ENCODE assay signal across 8 mouse cellular contexts in genomic region chr12:70346139-70347026, GRCm38 (mm10). TPM values are rescaled to one million over a fixed set of nuclear protein-coding genes. Genes with fewer than 3 reads are reported as not detected.
DNase-seq lines count a peak whose midpoint lies in the region; ATAC-seq lines count a peak whose summit lies in the region.

No protein-coding gene starts in this region.

- intact Hi-C loops in heart, postnatal 14 days (cut with DNase I) = no loop called here

- no peak for ATAC-seq in erythroblast, adult 5-6 weeks (replicated peaks; ENCODE audit: low FRiP score, poor library complexity, severe bottlenecking)
- ATAC-seq in midbrain, embryonic 11.5 days (ENCODE audit: low FRiP score) = peak; percentile 64
- no peak; the same call in 1 of the 2 replicates for ATAC-seq in stomach, embryonic 15.5 days (ENCODE audit: insufficient read depth, low FRiP score, low read depth)

- H3K4me1 ChIP-seq in erythroblast, embryonic 14.5 days (ENCODE audit: control insufficient read depth) = peaks cover 21% of the 10 kb centered on the region
- H3K4me1 ChIP-seq in midbrain, embryonic 11.5 days (ENCODE audit: control insufficient read depth, insufficient read depth, low read length) = peaks cover 17% of the 10 kb centered on the region
- peaks cover 15% of the 10 kb centered on the region; the same call in 1 of the 2 replicates for H3K4me1 ChIP-seq in stomach, embryonic 15.5 days

- WGBS in midbrain, embryonic 11.5 days = 1% methylated on average over 60 of the region's 60 CpGs
- WGBS in stomach, embryonic 15.5 days = under 1% methylated on average over 58 of the region's 60 CpGs

- peak overlapping the region; percentile 66 for H3K27ac ChIP-seq in midbrain, embryonic 11.5 days (ENCODE audit: low read depth, low read length)
- no peak overlapping the region for H3K27ac ChIP-seq in stomach, embryonic 15.5 days

- peak overlapping the region; percentile 98 for H3K4me2 ChIP-seq in midbrain, embryonic 11.5 days
- H3K4me2 ChIP-seq in stomach, embryonic 15.5 days = peak overlapping the region; percentile 83

- H3K9me3 ChIP-seq in erythroblast, embryonic 14.5 days (ENCODE audit: control insufficient read depth, low read length) = peaks cover 2% of the 10 kb centered on the region; the same call in 1 of the 2 replicates
- no peaks in the 10 kb centered on the region for H3K9me3 ChIP-seq in midbrain, embryonic 11.5 days (ENCODE audit: control insufficient read depth, low read length)
- no peaks in the 10 kb centered on the region for H3K9me3 ChIP-seq in stomach, embryonic 15.5 days

- no peaks in the 10 kb centered on the region for H3K36me3 ChIP-seq in erythroblast, embryonic 14.5 days (ENCODE audit: control insufficient read depth)
- H3K36me3 ChIP-seq in midbrain, embryonic 11.5 days (ENCODE audit: control insufficient read depth, insufficient read depth, low read length) = no peaks in the 10 kb centered on the region
- H3K36me3 ChIP-seq in stomach, embryonic 15.5 days = no peaks in the 10 kb centered on the region

- peaks cover 54% of the 10 kb centered on the region for H3K27me3 ChIP-seq in erythroblast, embryonic 14.5 days (ENCODE audit: control insufficient read depth)
- no peaks in the 10 kb centered on the region; the same call in 1 of the 2 replicates for H3K27me3 ChIP-seq in midbrain, embryonic 11.5 days (ENCODE audit: control insufficient read depth, insufficient read depth, low read length)
- peaks cover 17% of the 10 kb centered on the region for H3K27me3 ChIP-seq in stomach, embryonic 15.5 days (replicated peaks)

- peak overlapping the region; percentile 80 for H3K9ac ChIP-seq in midbrain, embryonic 11.5 days (ENCODE audit: low read length)
- peak overlapping the region; percentile 14; the same call in 1 of the 2 replicates for H3K9ac ChIP-seq in stomach, embryonic 15.5 days

- peak; percentile 8 for DNase-seq in adrenal gland, adult 8-10 months
- DNase-seq in embryo, embryonic 9.5 days (ENCODE audit: extremely low spot score) = peak; percentile 58
- DNase-seq in heart, postnatal 14 days = peak; percentile 4 to 22
- peak; percentile 77 to 80 for DNase-seq in layer of hippocampus, postnatal 36 days
- DNase-seq in midbrain, embryonic 11.5 days (ENCODE audit: low spot score, missing footprints) = peak; percentile 97

- peak overlapping the region; percentile 44 for H3K4me3 ChIP-seq in erythroblast, embryonic 14.5 days (replicated peaks)
- H3K4me3 ChIP-seq in midbrain, embryonic 11.5 days (ENCODE audit: low read depth, low read length) = peak overlapping the region; percentile 72
- H3K4me3 ChIP-seq in stomach, embryonic 15.5 days (replicated peaks) = peak overlapping the region; percentile 57

RNA-seq across cellular contexts. Expression of gene Trim9, which starts 1.0 kb away (rescaled TPM):
- not detected in 2 replicates for polyA plus RNA-seq in erythroblast, embryonic 14.5 days (2012)
- not detected in 2 replicates for total RNA-seq in erythroblast, adult 5-6 weeks (2015; ENCODE audit: low replicate concordance)
- total RNA-seq in erythroblast, adult 5-6 weeks (2017; ENCODE audit: low replicate concordance) = 0.34 TPM in 1 of 2 replicates, not detected in the other
- total RNA-seq in adrenal gland, adult 8-10 months (2022) = 1 to 10 TPM; 1.8 to 3.4 (median 3.1) TPM
- under 1 TPM; 0.38 to 0.39 TPM for total RNA-seq in heart, postnatal 14 days (2021)
- total RNA-seq in layer of hippocampus, postnatal 36 days (2021) = 100 to 1,000 TPM; 316 to 344 TPM
- polyA plus RNA-seq in midbrain, embryonic 11.5 days (2014; fragmentation: Nextera tagmentation; extraction: Ambion mirVana) = 26.8 and 28.4 TPM in 2 replicates
- 1.4 and 1.8 TPM in 2 replicates for polyA plus RNA-seq in stomach, embryonic 15.5 days (2015; fragmentation: Nextera tagmentation; extraction: Ambion mirVana)

Comparison
In these comparisons a context has a peak if more than half of its experiments do, and no peak if none do; other contexts are left out.
1. DNase-seq: peak in every context shown above with its lines; median percentile 97 in midbrain, embryonic 11.5 days; 78 in layer of hippocampus, postnatal 36 days; 58 in embryo, embryonic 9.5 days; 13 in heart, postnatal 14 days; 8 in adrenal gland, adult 8-10 months.
2. RNA of gene Trim9, which starts 1.0 kb away (total RNA-seq): 316 to 344 TPM in layer of hippocampus, postnatal 36 days; 1.8 to 3.4 TPM in adrenal gland, adult 8-10 months, 0.38 to 0.39 TPM in heart, postnatal 14 days and 0.34 TPM in erythroblast, adult 5-6 weeks; every median in the first group is over 10 times any median in the second.
3. Peak in every context shown above with its lines, with median percentiles within 50 percentile points of each other: H3K4me3 ChIP-seq.